ENCODE assay signal across 18 mouse cellular contexts in the genomic region with DNA sequence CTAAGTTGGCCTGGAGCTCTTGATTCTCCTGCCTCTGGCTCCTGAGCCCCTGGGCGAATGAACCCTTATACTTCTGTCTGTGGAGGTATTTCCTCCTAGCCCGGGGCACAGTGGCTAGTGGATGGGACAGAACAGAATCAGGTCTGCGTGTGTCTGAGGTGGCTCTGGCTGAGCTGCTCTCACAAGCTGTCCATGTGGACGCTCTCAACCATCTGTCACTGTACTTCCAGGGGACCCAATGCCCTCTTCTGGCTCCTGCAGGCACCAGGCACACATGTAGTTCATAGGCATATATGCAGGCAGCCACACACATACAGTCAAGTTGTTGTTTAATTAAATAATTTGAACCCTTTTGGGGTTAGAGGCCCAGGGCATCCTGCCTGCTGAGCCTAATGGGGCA. TPM values are rescaled to one million over a fixed set of nuclear protein-coding genes. Genes with fewer than 3 reads are reported as not detected.
DNase-seq lines count a peak whose midpoint lies in the region; ATAC-seq and TF ChIP-seq lines count a peak whose summit lies in the region.
"Had no signal": no experiment of that assay in that cellular context is flagged by ENCODE, and none has a peak within 500 bp of the region (broad histone marks: within the 10 kb centered on the region; RNA-seq: fewer than 3 reads in every experiment).

No protein-coding gene starts in this region.

- 60% methylated on average over 4 of the region's 4 CpGs for WGBS in kidney, embryonic 15.5 days
- WGBS in liver, embryonic 12.5 days (ENCODE audit: insufficient replicate concordance): 51% methylated on average over 4 of the region's 4 CpGs

- peaks cover 16% of the 10 kb centered on the region for H3K4me1 ChIP-seq in kidney, embryonic 15.5 days
- peaks cover 30% of the 10 kb centered on the region for H3K4me1 ChIP-seq in liver, embryonic 12.5 days
- H3K4me1 ChIP-seq: hindbrain, embryonic 13.5 days had no signal

- no peak overlapping the region for H3K9ac ChIP-seq in kidney, embryonic 15.5 days
- H3K9ac ChIP-seq in liver, embryonic 12.5 days: no peak overlapping the region
- H3K9ac ChIP-seq: hindbrain, embryonic 13.5 days; limb, embryonic 13.5 days had no signal

- no peaks in the 10 kb centered on the region for H3K9me3 ChIP-seq in kidney, embryonic 15.5 days (replicated peaks)
- no peaks in the 10 kb centered on the region for H3K9me3 ChIP-seq in liver, embryonic 12.5 days (replicated peaks)
- H3K9me3 ChIP-seq: hindbrain, embryonic 13.5 days; limb, embryonic 13.5 days had no signal

- H3K36me3 ChIP-seq in kidney, embryonic 15.5 days: no peaks in the 10 kb centered on the region
- no peaks in the 10 kb centered on the region for H3K36me3 ChIP-seq in liver, embryonic 12.5 days
- H3K36me3 ChIP-seq: hindbrain, embryonic 13.5 days; limb, embryonic 13.5 days had no signal

- intact Hi-C loops in left cerebral cortex, adult 2 months (cut with DNase I): no loop called here

- no peak for TF ChIP-seq CTCF in left cerebral cortex, adult 2 months (IDR thresholded peaks at IDR 0.05)

- ATAC-seq in kidney, embryonic 15.5 days (replicated peaks; ENCODE audit: low FRiP score): no peak
- ATAC-seq in liver, embryonic 12.5 days: no peak
- no peak for ATAC-seq in megakaryocyte, adult 5-6 weeks (ENCODE audit: poor library complexity, severe bottlenecking)
- ATAC-seq: forebrain, embryonic 14.5 days had no signal

- H3K4me3 ChIP-seq in kidney, embryonic 15.5 days (replicated peaks): no peak overlapping the region
- no peak overlapping the region for H3K4me3 ChIP-seq in liver, embryonic 12.5 days
- H3K4me3 ChIP-seq in left cerebral cortex, adult 2 months: no peak overlapping the region
- H3K4me3 ChIP-seq: gastrocnemius, adult 2 months; hindbrain, embryonic 13.5 days; limb, embryonic 13.5 days had no signal

- H3K4me2 ChIP-seq in kidney, embryonic 15.5 days: no peak overlapping the region
- H3K4me2 ChIP-seq in liver, embryonic 12.5 days: no peak overlapping the region
- H3K4me2 ChIP-seq: hindbrain, embryonic 13.5 days; limb, embryonic 13.5 days had no signal

- H3K27me3 ChIP-seq in kidney, embryonic 15.5 days: no peaks in the 10 kb centered on the region
- peaks cover 14% of the 10 kb centered on the region; the same call in 1 of the 2 replicates for H3K27me3 ChIP-seq in liver, embryonic 12.5 days (replicated peaks)
- H3K27me3 ChIP-seq: limb, embryonic 13.5 days had no signal

- DNase-seq in kidney, adult 8-10 months: no peak
- DNase-seq in cerebellum, adult 11 months: peak; percentile 64
- peak; percentile 86 for DNase-seq in cerebellum, adult 9-11 months
- no peak for DNase-seq in natural killer cell, adult 2 months (ENCODE audit: low spot score in 2 of 2)
- no peak for DNase-seq in left cerebral cortex, adult 2 months (ENCODE audit: extremely low spot score in 1 of 2, low spot score in 2 of 2)
- DNase-seq: gastrocnemius, adult 2 months; heart, adult 18-20 months; kidney, adult 9 months had no signal

- peak overlapping the region; percentile 27; the same call in 1 of the 2 replicates for H3K27ac ChIP-seq in kidney, embryonic 15.5 days
- H3K27ac ChIP-seq in liver, embryonic 12.5 days: peak overlapping the region; percentile 11; the same call in 1 of the 2 replicates
- H3K27ac ChIP-seq in left cerebral cortex, adult 2 months: no peak overlapping the region
- H3K27ac ChIP-seq: gastrocnemius, adult 2 months; hindbrain, embryonic 13.5 days; limb, embryonic 13.5 days had no signal

RNA-seq across cellular contexts. Expression of a gene that starts 4.0 kb away (rescaled TPM):
- 0.60 and 1.8 TPM in 2 replicates for polyA plus RNA-seq in kidney, embryonic 15.5 days (2015; fragmentation: Nextera tagmentation; extraction: Ambion mirVana)
- 7.0 and 9.5 TPM in 2 replicates for polyA plus RNA-seq in liver, embryonic 12.5 days (2016; fragmentation: Nextera tagmentation; extraction: Ambion mirVana)
- total RNA-seq in megakaryocyte, adult 5-6 weeks (2015): not detected in 2 replicates
- 0.26 TPM in 1 of 2 replicates, not detected in the other for total RNA-seq in megakaryocyte, adult 5-6 weeks (2017)
- total RNA-seq in left cerebral cortex, adult 2 months (2021): not detected
- total RNA-seq: gastrocnemius, adult 2 months; heart, adult 18-20 months; layer of hippocampus, adult 8-10 months; neutrophil, adult 5-6 weeks had no signal
- polyA plus RNA-seq: forebrain, embryonic 14.5 days; hindbrain, embryonic 13.5 days had no signal

RNA-seq across cellular contexts. Expression of a gene that starts 16.9 kb away (rescaled TPM):
- polyA plus RNA-seq in kidney, embryonic 15.5 days (2015; fragmentation: Nextera tagmentation; extraction: Ambion mirVana): 46.2 and 51.1 TPM in 2 replicates
- 17.6 and 18.1 TPM in 2 replicates for polyA plus RNA-seq in liver, embryonic 12.5 days (2016; fragmentation: Nextera tagmentation; extraction: Ambion mirVana)
- total RNA-seq in megakaryocyte, adult 5-6 weeks (2015): not detected in 2 replicates
- 0.26 TPM in 1 of 2 replicates, not detected in the other for total RNA-seq in megakaryocyte, adult 5-6 weeks (2017)
- total RNA-seq in left cerebral cortex, adult 2 months (2021): 10 to 100 TPM; 10.6 to 13.1 TPM
- total RNA-seq: neutrophil, adult 5-6 weeks had no signal

RNA-seq across cellular contexts. Expression of a gene that starts 17.7 kb away (rescaled TPM):
- 49.5 and 55.5 TPM in 2 replicates for polyA plus RNA-seq in kidney, embryonic 15.5 days (2015; fragmentation: Nextera tagmentation; extraction: Ambion mirVana)
- 32.2 and 33.5 TPM in 2 replicates for polyA plus RNA-seq in liver, embryonic 12.5 days (2016; fragmentation: Nextera tagmentation; extraction: Ambion mirVana)
- 46.0 and 52.6 TPM in 2 replicates for total RNA-seq in megakaryocyte, adult 5-6 weeks (2015)
- total RNA-seq in megakaryocyte, adult 5-6 weeks (2017): 20.8 and 28.9 TPM in 2 replicates
- 10 to 100 TPM; 64.8 to 68.2 TPM for total RNA-seq in left cerebral cortex, adult 2 months (2021)

RNA-seq across cellular contexts. Expression of a gene that starts 40.2 kb away (rescaled TPM):
- 0.14 and 0.60 TPM in 2 replicates for polyA plus RNA-seq in kidney, embryonic 15.5 days (2015; fragmentation: Nextera tagmentation; extraction: Ambion mirVana)
- polyA plus RNA-seq in liver, embryonic 12.5 days (2016; fragmentation: Nextera tagmentation; extraction: Ambion mirVana): 0.17 and 0.43 TPM in 2 replicates
- total RNA-seq in megakaryocyte, adult 5-6 weeks (2015): not detected in 2 replicates
- 1.1 and 2.0 TPM in 2 replicates for total RNA-seq in megakaryocyte, adult 5-6 weeks (2017)
- total RNA-seq in left cerebral cortex, adult 2 months (2021): not detected
- total RNA-seq: adrenal gland, adult 18-20 months had no signal
- polyA plus RNA-seq: brain, embryonic 14.5 days; forebrain, embryonic 14.5 days; hindbrain, embryonic 13.5 days had no signal

RNA-seq across cellular contexts. Expression of a gene that starts 40.3 kb away (rescaled TPM):
- 34.4 and 41.6 TPM in 2 replicates for polyA plus RNA-seq in kidney, embryonic 15.5 days (2015; fragmentation: Nextera tagmentation; extraction: Ambion mirVana)
- polyA plus RNA-seq in liver, embryonic 12.5 days (2016; fragmentation: Nextera tagmentation; extraction: Ambion mirVana): 34.3 and 39.3 TPM in 2 replicates
- total RNA-seq in megakaryocyte, adult 5-6 weeks (2015): 46.5 and 53.3 TPM in 2 replicates
- total RNA-seq in megakaryocyte, adult 5-6 weeks (2017): 34.0 and 38.2 TPM in 2 replicates
- 10 to 100 TPM; 35.0 to 37.7 TPM for total RNA-seq in left cerebral cortex, adult 2 months (2021)

Comparison
In these comparisons a context has a peak if more than half of its experiments do, and no peak if none do; other contexts are left out.
1. DNase-seq: peak in cerebellum, adult 11 months (single experiment) and cerebellum, adult 9-11 months (single experiment); none in kidney, adult 8-10 months (0 of 2), natural killer cell, adult 2 months (0 of 2) and left cerebral cortex, adult 2 months (0 of 2).
2. RNA of a gene that starts 16.9 kb away (total RNA-seq): 10.6 to 13.1 TPM in left cerebral cortex, adult 2 months; 0.26 TPM in megakaryocyte, adult 5-6 weeks; every median in the first group is over 4 times any median in the second.